Mouse (Mus musculus): ENCODE data around the gene Lsm10. TPM values are rescaled to one million over a fixed set of nuclear protein-coding genes. Genes with fewer than 3 reads are reported as not detected.

The Lsm10 gene
- polyA plus RNA-seq, 1 experiment: 21.2 TPM

GRCm38 (mm10) chr4:126065241-126065640, 31.2 kb upstream of the Lsm10 start:
- peaks cover 8% of the 10 kb centered on the region for H3K4me1 ChIP-seq (ENCODE audit: control insufficient read depth, insufficient read depth, low read length)
- H3K27ac ChIP-seq (ENCODE audit: control insufficient read depth, insufficient read depth, low read depth, low read length, poor library complexity): peak overlapping the region; percentile 43
- WGBS: 37% methylated on average over 7 of the region's 7 CpGs
- TF ChIP-seq CTCF (IDR thresholded peaks at IDR 0.05; ENCODE audit: control insufficient read depth, insufficient read depth, low read length): no peak
- TF ChIP-seq POLR2A (IDR thresholded peaks at IDR 0.05; ENCODE audit: borderline replicate concordance, control insufficient read depth, low read depth, low read length): 0 out of 2 replicates have a peak, but pooled peaks have one; percentile 8
- no peak overlapping the region for H3K4me3 ChIP-seq (replicated peaks; ENCODE audit: control insufficient read depth, low read depth, low read length)

- H3K27ac ChIP-seq (ENCODE audit: control insufficient read depth, insufficient read depth, low read depth, low read length, poor library complexity): peak overlapping the region; percentile 72
- H3K4me3 ChIP-seq (replicated peaks; ENCODE audit: control insufficient read depth, low read depth, low read length): no peak overlapping the region
- TF ChIP-seq CTCF (IDR thresholded peaks at IDR 0.05; ENCODE audit: control insufficient read depth, insufficient read depth, low read length) (no peak), POLR2A (IDR thresholded peaks at IDR 0.05; ENCODE audit: borderline replicate concordance, control insufficient read depth, low read depth, low read length) (no peak)
- WGBS: 47% methylated on average over 15 of the region's 15 CpGs
- peaks cover 8% of the 10 kb centered on the region for H3K4me1 ChIP-seq (ENCODE audit: control insufficient read depth, insufficient read depth, low read length)
Observed at GRCm38 (mm10) chr4:126067401-126068077, 28.9 kb upstream of the Lsm10 start.

- WGBS: 56% methylated on average over 6 of the region's 6 CpGs
- Histone ChIP-seq H3K27ac (ENCODE audit: control insufficient read depth, insufficient read depth, low read depth, low read length, poor library complexity) (no peak overlapping the region), H3K4me1 (ENCODE audit: control insufficient read depth, insufficient read depth, low read length) (peaks cover 8% of the 10 kb centered on the region), H3K4me3 (replicated peaks; ENCODE audit: control insufficient read depth, low read depth, low read length) (no peak overlapping the region)
- TF ChIP-seq CTCF (IDR thresholded peaks at IDR 0.05; ENCODE audit: control insufficient read depth, insufficient read depth, low read length): no peak
Observed at GRCm38 (mm10) chr4:126068842-126069241, 27.6 kb upstream of the Lsm10 start.

GRCm38 (mm10) chr4:126077833-126078232, 18.6 kb upstream of the Lsm10 start:
- no peak for TF ChIP-seq POLR2A (IDR thresholded peaks at IDR 0.05; ENCODE audit: borderline replicate concordance, control insufficient read depth, low read depth, low read length)
- TF ChIP-seq CTCF (IDR thresholded peaks at IDR 0.05; ENCODE audit: control insufficient read depth, insufficient read depth, low read length): no peak
- no peaks in the 10 kb centered on the region for H3K4me1 ChIP-seq (ENCODE audit: control insufficient read depth, insufficient read depth, low read length)
- H3K4me3 ChIP-seq (replicated peaks; ENCODE audit: control insufficient read depth, low read depth, low read length): no peak overlapping the region
- 80% methylated on average over 6 of the region's 6 CpGs for WGBS
- no peak overlapping the region for H3K27ac ChIP-seq (ENCODE audit: control insufficient read depth, insufficient read depth, low read depth, low read length, poor library complexity)

GRCm38 (mm10) chr4:126079266-126079665, 17.2 kb upstream of the Lsm10 start:
- TF ChIP-seq CTCF (IDR thresholded peaks at IDR 0.05; ENCODE audit: control insufficient read depth, insufficient read depth, low read length) (no peak), POLR2A (IDR thresholded peaks at IDR 0.05; ENCODE audit: borderline replicate concordance, control insufficient read depth, low read depth, low read length) (no peak)
- H3K4me1 ChIP-seq (ENCODE audit: control insufficient read depth, insufficient read depth, low read length): no peaks in the 10 kb centered on the region
- no peak overlapping the region for H3K4me3 ChIP-seq (replicated peaks; ENCODE audit: control insufficient read depth, low read depth, low read length)
- 80% methylated on average over 4 of the region's 4 CpGs for WGBS
- no peak overlapping the region for H3K27ac ChIP-seq (ENCODE audit: control insufficient read depth, insufficient read depth, low read depth, low read length, poor library complexity)

GRCm38 (mm10) chr4:126081601-126082000, 14.8 kb upstream of the Lsm10 start:
- Histone ChIP-seq H3K4me3 (replicated peaks; ENCODE audit: control insufficient read depth, low read depth, low read length) (no peak overlapping the region), H3K27ac (ENCODE audit: control insufficient read depth, insufficient read depth, low read depth, low read length, poor library complexity) (no peak overlapping the region), H3K4me1 (ENCODE audit: control insufficient read depth, insufficient read depth, low read length) (no peaks in the 10 kb centered on the region)
- WGBS: 85% methylated on average over 1 of the region's 1 CpGs
- TF ChIP-seq CTCF (IDR thresholded peaks at IDR 0.05; ENCODE audit: control insufficient read depth, insufficient read depth, low read length) (no peak), POLR2A (IDR thresholded peaks at IDR 0.05; ENCODE audit: borderline replicate concordance, control insufficient read depth, low read depth, low read length) (no peak)

GRCm38 (mm10) chr4:126083021-126083420, 13.4 kb upstream of the Lsm10 start:
- no peak overlapping the region for H3K27ac ChIP-seq (ENCODE audit: control insufficient read depth, insufficient read depth, low read depth, low read length, poor library complexity)
- H3K4me3 ChIP-seq (replicated peaks; ENCODE audit: control insufficient read depth, low read depth, low read length): no peak overlapping the region
- no peak for TF ChIP-seq POLR2A (IDR thresholded peaks at IDR 0.05; ENCODE audit: borderline replicate concordance, control insufficient read depth, low read depth, low read length)
- TF ChIP-seq CTCF (IDR thresholded peaks at IDR 0.05; ENCODE audit: control insufficient read depth, insufficient read depth, low read length): no peak
- H3K4me1 ChIP-seq (ENCODE audit: control insufficient read depth, insufficient read depth, low read length): no peaks in the 10 kb centered on the region
- WGBS: 62% methylated on average over 9 of the region's 9 CpGs

GRCm38 (mm10) chr4:126084382-126084781, 12.0 kb upstream of the Lsm10 start:
- 75% methylated on average over 8 of the region's 8 CpGs for WGBS
- H3K4me3 ChIP-seq (replicated peaks; ENCODE audit: control insufficient read depth, low read depth, low read length): no peak overlapping the region
- TF ChIP-seq CTCF (IDR thresholded peaks at IDR 0.05; ENCODE audit: control insufficient read depth, insufficient read depth, low read length) (no peak), POLR2A (IDR thresholded peaks at IDR 0.05; ENCODE audit: borderline replicate concordance, control insufficient read depth, low read depth, low read length) (no peak)
- H3K4me1 ChIP-seq (ENCODE audit: control insufficient read depth, insufficient read depth, low read length): no peaks in the 10 kb centered on the region
- H3K27ac ChIP-seq (ENCODE audit: control insufficient read depth, insufficient read depth, low read depth, low read length, poor library complexity): no peak overlapping the region

Data from bone marrow, adult 2 months (tissue).